Mouse (Mus musculus) heart, embryonic 15.5 days (tissue): ENCODE measurements at regions not wholly inside any gene's neighbourhood (a gene's known extent, or its start where the extent isn't known, plus 50 kb on each side); places are given as distances from the start of the nearest gene placed in this dataset.
A peak's percentile ranks its signal among the peaks of the same experiment; 100 is the strongest.

Experiments used
- ATAC-seq: fragments of 200-750 bp; cut with Nextera tagmentation; replicated peaks from 2 replicates; pipeline ENCODE4 v1.8.0; 2017; ENCODE audit warnings: low read depth, moderate TSS enrichment; ENCODE audit not compliant: insufficient number of reproducible peaks, insufficient read depth, low FRiP score
- H3K27ac ChIP-seq: fragments of 300-500 bp; sonication (generic); 2 replicates; pipeline ENCODE4 v1.5.1; 2015; ENCODE audit warnings: mild to moderate bottlenecking, inconsistent platforms
- H3K27me3 ChIP-seq: fragments of 300-500 bp; sonication (generic); 2 replicates; pipeline ENCODE4 v1.6.1; 2015; ENCODE audit warnings: inconsistent platforms
- H3K36me3 ChIP-seq: fragments of 300-500 bp; sonication (generic); 2 replicates; pipeline ENCODE4 v1.6.1; 2015; ENCODE audit warnings: mild to moderate bottlenecking, inconsistent platforms
- H3K4me1 ChIP-seq: fragments of 300-500 bp; sonication (generic); replicated peaks from 2 replicates; pipeline ENCODE4 v1.6.1; 2015; ENCODE audit warnings: inconsistent platforms
- H3K4me2 ChIP-seq: fragments of 300-500 bp; sonication (generic); 2 replicates; pipeline ENCODE4 v1.6.1; 2015; ENCODE audit warnings: inconsistent platforms, mild to moderate bottlenecking, moderate library complexity
- H3K4me3 ChIP-seq: fragments of 300-500 bp; sonication (generic); 2 replicates; pipeline ENCODE4 v1.5.1; 2015; ENCODE audit warnings: mild to moderate bottlenecking, inconsistent platforms
- H3K9ac ChIP-seq: fragments of 300-500 bp; sonication (generic); 2 replicates; pipeline ENCODE4 v1.6.1; 2015; ENCODE audit warnings: mild to moderate bottlenecking, inconsistent platforms
- H3K9me3 ChIP-seq: fragments of 300-500 bp; sonication (generic); replicated peaks from 2 replicates; pipeline ENCODE4 v1.6.1; 2016; ENCODE audit warnings: inconsistent platforms
- WGBS: fragments of 180-500 bp; shearing (Covaris S2); methylation state at CpG from one replicate; pipeline ENCODE4 v1.1.7; 2015; ENCODE audit warnings: mixed read lengths; 5-methylcytosine and 5-hydroxymethylcytosine counted together

GRCm38 (mm10) chr7:129876852-129877223 lies 285.2 kb downstream of the Wdr11 start:
- Histone ChIP-seq H3K9ac (no peak overlapping the region), H3K36me3 (no peaks in the 10 kb centered on the region), H3K4me2 (no peak overlapping the region), H3K27me3 (no peaks in the 10 kb centered on the region), H3K27ac (0 out of 2 replicates have a peak overlapping the region, but pooled peaks have one; percentile 0), H3K4me1 (peaks cover 10% of the 10 kb centered on the region), H3K4me3 (no peak overlapping the region), H3K9me3 (no peaks in the 10 kb centered on the region)
- ATAC-seq, result no peak

GRCm38 (mm10) chr7:129896291-129896690 lies 304.6 kb downstream of the Wdr11 start:
- H3K4me2 ChIP-seq, result no peak overlapping the region
- H3K27me3 ChIP-seq, result no peaks in the 10 kb centered on the region
- H3K36me3 ChIP-seq, result no peaks in the 10 kb centered on the region
- no peak overlapping the region for H3K4me3 ChIP-seq
- no peak for ATAC-seq
- no peak overlapping the region for H3K27ac ChIP-seq
- H3K4me1 ChIP-seq, result no peaks in the 10 kb centered on the region; the same call in 1 of the 2 replicates
- H3K9me3 ChIP-seq, result no peaks in the 10 kb centered on the region
- no peak overlapping the region for H3K9ac ChIP-seq
- 42% methylated on average over 7 of the region's 7 CpGs for WGBS

- Histone ChIP-seq H3K4me2 (no peak overlapping the region), H3K4me1 (no peaks in the 10 kb centered on the region; the same call in 1 of the 2 replicates), H3K36me3 (no peaks in the 10 kb centered on the region), H3K27me3 (no peaks in the 10 kb centered on the region), H3K4me3 (no peak overlapping the region), H3K9ac (no peak overlapping the region), H3K27ac (no peak overlapping the region), H3K9me3 (no peaks in the 10 kb centered on the region)
- 71% methylated on average over 3 of the region's 3 CpGs for WGBS
- ATAC-seq, result no peak
These were observed 305.8 kb downstream of the Wdr11 start for GRCm38 (mm10) chr7:129897511-129897910.

- Histone ChIP-seq H3K9me3 (no peaks in the 10 kb centered on the region), H3K4me3 (no peak overlapping the region), H3K36me3 (no peaks in the 10 kb centered on the region), H3K4me2 (no peak overlapping the region), H3K27ac (no peak overlapping the region), H3K9ac (no peak overlapping the region), H3K4me1 (no peaks in the 10 kb centered on the region), H3K27me3 (no peaks in the 10 kb centered on the region)
- WGBS, result 71% methylated on average over 4 of the region's 4 CpGs
- ATAC-seq, result no peak
These were observed 310.6 kb downstream of the Wdr11 start for GRCm38 (mm10) chr7:129902256-129902655.

GRCm38 (mm10) chr7:129903126-129903525 lies 311.5 kb downstream of the Wdr11 start:
- H3K27ac ChIP-seq, result no peak overlapping the region
- no peaks in the 10 kb centered on the region for H3K36me3 ChIP-seq
- no peaks in the 10 kb centered on the region for H3K27me3 ChIP-seq
- no peak overlapping the region for H3K9ac ChIP-seq
- H3K9me3 ChIP-seq, result no peaks in the 10 kb centered on the region
- no peak overlapping the region for H3K4me3 ChIP-seq
- no peak overlapping the region for H3K4me2 ChIP-seq
- no peaks in the 10 kb centered on the region for H3K4me1 ChIP-seq
- WGBS, result 70% methylated on average over 5 of the region's 5 CpGs
- ATAC-seq, result no peak

GRCm38 (mm10) chr7:129906131-129906530 lies 314.5 kb downstream of the Wdr11 start:
- WGBS, result 45% methylated on average over 1 of the region's 1 CpGs
- H3K4me2 ChIP-seq, result no peak overlapping the region
- no peak for ATAC-seq
- no peak overlapping the region for H3K4me3 ChIP-seq
- no peaks in the 10 kb centered on the region for H3K27me3 ChIP-seq
- no peaks in the 10 kb centered on the region for H3K36me3 ChIP-seq
- H3K27ac ChIP-seq, result no peak overlapping the region
- no peak overlapping the region for H3K9ac ChIP-seq
- no peaks in the 10 kb centered on the region for H3K4me1 ChIP-seq
- no peaks in the 10 kb centered on the region for H3K9me3 ChIP-seq

GRCm38 (mm10) chr7:129908826-129909225 lies 317.2 kb downstream of the Wdr11 start:
- no peaks in the 10 kb centered on the region for H3K36me3 ChIP-seq
- ATAC-seq, result no peak
- H3K27ac ChIP-seq, result no peak overlapping the region
- H3K4me2 ChIP-seq, result no peak overlapping the region
- no peaks in the 10 kb centered on the region for H3K4me1 ChIP-seq
- H3K27me3 ChIP-seq, result no peaks in the 10 kb centered on the region
- H3K4me3 ChIP-seq, result no peak overlapping the region
- no peaks in the 10 kb centered on the region for H3K9me3 ChIP-seq
- no peak overlapping the region for H3K9ac ChIP-seq
- WGBS, result 83% methylated on average over 5 of the region's 5 CpGs

GRCm38 (mm10) chr7:129909730-129910129 lies 318.1 kb downstream of the Wdr11 start:
- H3K9me3 ChIP-seq, result no peaks in the 10 kb centered on the region
- no peak overlapping the region for H3K4me3 ChIP-seq
- no peak overlapping the region for H3K4me2 ChIP-seq
- no peak overlapping the region for H3K9ac ChIP-seq
- H3K27me3 ChIP-seq, result no peaks in the 10 kb centered on the region
- ATAC-seq, result no peak
- H3K36me3 ChIP-seq, result no peaks in the 10 kb centered on the region
- WGBS, result 67% methylated on average over 1 of the region's 1 CpGs
- no peaks in the 10 kb centered on the region for H3K4me1 ChIP-seq
- H3K27ac ChIP-seq, result no peak overlapping the region

- Histone ChIP-seq H3K27ac (no peak overlapping the region), H3K36me3 (no peaks in the 10 kb centered on the region), H3K4me1 (no peaks in the 10 kb centered on the region), H3K9me3 (no peaks in the 10 kb centered on the region), H3K4me3 (no peak overlapping the region), H3K9ac (no peak overlapping the region), H3K4me2 (no peak overlapping the region), H3K27me3 (no peaks in the 10 kb centered on the region)
- 66% methylated on average over 3 of the region's 3 CpGs for WGBS
- no peak for ATAC-seq
These were observed 319.2 kb downstream of the Wdr11 start for GRCm38 (mm10) chr7:129910826-129911225.

GRCm38 (mm10) chr7:129914871-129915270 lies 323.2 kb downstream of the Wdr11 start:
- Histone ChIP-seq H3K9me3 (no peaks in the 10 kb centered on the region), H3K4me1 (no peaks in the 10 kb centered on the region), H3K27me3 (no peaks in the 10 kb centered on the region), H3K27ac (no peak overlapping the region), H3K9ac (no peak overlapping the region), H3K4me2 (no peak overlapping the region), H3K4me3 (no peak overlapping the region), H3K36me3 (no peaks in the 10 kb centered on the region)
- no peak for ATAC-seq
- WGBS, result 86% methylated on average over 6 of the region's 6 CpGs

- Histone ChIP-seq H3K9ac (no peak overlapping the region), H3K36me3 (no peaks in the 10 kb centered on the region), H3K4me2 (no peak overlapping the region), H3K27me3 (no peaks in the 10 kb centered on the region), H3K9me3 (no peaks in the 10 kb centered on the region), H3K4me3 (no peak overlapping the region), H3K27ac (no peak overlapping the region), H3K4me1 (no peaks in the 10 kb centered on the region)
- ATAC-seq, result no peak
- 81% methylated on average over 18 of the region's 18 CpGs for WGBS
These were observed 326.9 kb downstream of the Wdr11 start for GRCm38 (mm10) chr7:129918240-129919200.

GRCm38 (mm10) chr7:129922291-129922690 lies 330.6 kb downstream of the Wdr11 start:
- no peak overlapping the region for H3K9ac ChIP-seq
- no peak overlapping the region for H3K27ac ChIP-seq
- no peaks in the 10 kb centered on the region for H3K27me3 ChIP-seq
- no peaks in the 10 kb centered on the region for H3K36me3 ChIP-seq
- no peaks in the 10 kb centered on the region for H3K9me3 ChIP-seq
- no peaks in the 10 kb centered on the region for H3K4me1 ChIP-seq
- WGBS, result 75% methylated on average over 7 of the region's 7 CpGs
- no peak overlapping the region for H3K4me3 ChIP-seq
- ATAC-seq, result no peak
- no peak overlapping the region for H3K4me2 ChIP-seq
